Mouse (Mus musculus) embryonic fibroblast, embryonic 13.5 days (primary cell): ENCODE data around the gene BC051142. TPM values are rescaled to one million over a fixed set of nuclear protein-coding genes. Genes with fewer than 3 reads are reported as not detected.
"Not testable (repeated sequence)": the region's sequence is repeated elsewhere in the genome, so short reads cannot be mapped to it uniquely, and the experiment has no call there.

Experiments
- H3K27ac ChIP-seq: 2 replicates; pipeline ENCODE4 v1.5.1; 2012; ENCODE audit warnings: low read length, control low read depth, inconsistent platforms; ENCODE audit not compliant: insufficient read depth
- H3K4me1 ChIP-seq: 2 replicates; pipeline ENCODE4 v1.6.1; 2011; ENCODE audit warnings: low read length; ENCODE audit not compliant: control insufficient read depth, insufficient read depth
- H3K4me3 ChIP-seq: 2 replicates; pipeline ENCODE4 v1.5.1; 2011; ENCODE audit warnings: mild to moderate bottlenecking, control low read depth, low read length; ENCODE audit not compliant: insufficient read depth
- CTCF ChIP-seq: IDR thresholded peaks from 2 replicates; pipeline ENCODE4 v1.5.1; 2011; ENCODE audit warnings: mild to moderate bottlenecking, control low read depth, low read length, moderate library complexity, borderline replicate concordance; ENCODE audit not compliant: insufficient read depth
- POLR2A ChIP-seq: IDR thresholded peaks from 2 replicates; pipeline ENCODE4 v1.6.1; 2011; ENCODE audit warnings: low read depth, mild to moderate bottlenecking, control low read depth, low read length, moderate library complexity
- polyA plus RNA-seq: library from polyadenylated mRNA; stranded (reverse); fragments of >200 nt; gene quantifications from 2 replicates; pipeline ENCODE4 v1.2.4, GENCODE M21; 2011; ENCODE audit warnings: low read depth; ENCODE audit not compliant: missing spikeins, insufficient read length

The BC051142 gene
- polyA plus RNA-seq, 1 experiment, result not detected

GRCm38 (mm10) chr17:34492796-34493195 is 94.2 kb downstream of the BC051142 start:
- Histone ChIP-seq H3K27ac (no peak overlapping the region), H3K4me3 (no peak overlapping the region), H3K4me1 (no peaks in the 10 kb centered on the region)
- TF ChIP-seq POLR2A (no peak), CTCF (no peak)

- not testable (repeated sequence) for H3K4me1 ChIP-seq, H3K27ac ChIP-seq, H3K4me3 ChIP-seq
These were observed 96.5 kb downstream of the BC051142 start for GRCm38 (mm10) chr17:34495156-34495555.

GRCm38 (mm10) chr17:34496539-34496938 is 97.9 kb downstream of the BC051142 start:
- Histone ChIP-seq H3K4me1 (no peaks in the 10 kb centered on the region), H3K27ac (no peak overlapping the region), H3K4me3 (no peak overlapping the region)
- TF ChIP-seq POLR2A (no peak), CTCF (no peak)

GRCm38 (mm10) chr17:34497319-34497718 is 98.7 kb downstream of the BC051142 start:
- H3K27ac ChIP-seq, H3K4me1 ChIP-seq, H3K4me3 ChIP-seq: not testable (repeated sequence)

- H3K4me3 ChIP-seq, H3K4me1 ChIP-seq, H3K27ac ChIP-seq: not testable (repeated sequence)
These were observed 99.1 kb downstream of the BC051142 start for GRCm38 (mm10) chr17:34497726-34498125.

GRCm38 (mm10) chr17:34507591-34507990 is 109.0 kb downstream of the BC051142 start:
- no peak overlapping the region for H3K4me3 ChIP-seq
- TF ChIP-seq CTCF, result no peak
- H3K27ac ChIP-seq, result no peak overlapping the region
- no peaks in the 10 kb centered on the region for H3K4me1 ChIP-seq

Other genes with a start within 250 kb of the BC051142 start
- 2.2 and 2.4 TPM in 2 replicates for gene H2-DMb1, start 245.7 kb upstream of the BC051142 start, polyA plus RNA-seq
- gene Tap1, start 211.3 kb upstream of the BC051142 start, polyA plus RNA-seq, result 17.8 TPM in 2 replicates
- gene Psmb9, start 211.1 kb upstream of the BC051142 start, polyA plus RNA-seq, result 2.7 and 11.9 TPM in 2 replicates
- 16.1 and 18.8 TPM in 2 replicates for gene Psmb8, start 201.1 kb upstream of the BC051142 start, polyA plus RNA-seq
- 25.6 and 25.7 TPM in 2 replicates for gene Tap2, start 195.3 kb upstream of the BC051142 start, polyA plus RNA-seq
- not detected in 2 replicates for gene H2-Ob, start 159.9 kb upstream of the BC051142 start, polyA plus RNA-seq
- gene H2-Ab1, start 141.1 kb upstream of the BC051142 start, polyA plus RNA-seq, result not detected in 2 replicates
- gene H2-Aa, start 111.0 kb upstream of the BC051142 start, polyA plus RNA-seq, result not detected in 2 replicates
- not detected in 2 replicates for gene H2-Eb1, start 93.0 kb upstream of the BC051142 start, polyA plus RNA-seq
- gene H2-Eb2, start 73.2 kb upstream of the BC051142 start, polyA plus RNA-seq, result not detected in 2 replicates
- gene Btnl2, start 44.0 kb upstream of the BC051142 start, polyA plus RNA-seq, result not detected in 2 replicates
- gene Btnl1, start 21.7 kb upstream of the BC051142 start, polyA plus RNA-seq, result not detected in 2 replicates
- gene Btnl4, start 78.5 kb downstream of the BC051142 start, polyA plus RNA-seq, result not detected in 2 replicates
- not detected in 2 replicates for gene Btnl6, start 118.5 kb downstream of the BC051142 start, polyA plus RNA-seq
- gene Notch4, start 165.4 kb downstream of the BC051142 start, polyA plus RNA-seq, result 0.28 and 0.56 TPM in 2 replicates
- gene Gpsm3, start 191.0 kb downstream of the BC051142 start, polyA plus RNA-seq, result 0.99 and 1.0 TPM in 2 replicates
- 38.2 and 43.9 TPM in 2 replicates for gene Pbx2, start 192.4 kb downstream of the BC051142 start, polyA plus RNA-seq
- gene Ager, start 199.0 kb downstream of the BC051142 start, polyA plus RNA-seq, result 0.70 and 0.83 TPM in 2 replicates
- gene Rnf5, start 204.9 kb downstream of the BC051142 start, polyA plus RNA-seq, result 34.1 and 41.0 TPM in 2 replicates
- 97.5 and 109 TPM in 2 replicates for gene Agpat1, start 205.4 kb downstream of the BC051142 start, polyA plus RNA-seq
- 0.48 and 0.51 TPM in 2 replicates for gene Egfl8, start 217.2 kb downstream of the BC051142 start, polyA plus RNA-seq
- gene Ppt2, start 229.7 kb downstream of the BC051142 start, polyA plus RNA-seq, result 28.2 and 32.3 TPM in 2 replicates
- gene Prrt1, start 230.7 kb downstream of the BC051142 start, polyA plus RNA-seq, result 0.53 TPM in 1 of 2 replicates, not detected in the other
- gene Fkbpl, start 245.9 kb downstream of the BC051142 start, polyA plus RNA-seq, result 17.9 and 20.2 TPM in 2 replicates
- gene Atf6b, start 248.3 kb downstream of the BC051142 start, polyA plus RNA-seq, result 65.2 and 83.8 TPM in 2 replicates